Mouse (Mus musculus): Measurements from ENCODE around the gene Peli3. TPM values are rescaled to one million over a fixed set of nuclear protein-coding genes. Genes with fewer than 3 reads are reported as not detected.
A peak's percentile ranks its signal among the peaks of the same experiment; 100 is the strongest.
"Not testable (repeated sequence)": the region's sequence is repeated elsewhere in the genome, so short reads cannot be mapped to it uniquely, and the experiment has no call there.

Peli3 gene
- 1.4 and 2.1 TPM in 2 replicates for polyA plus RNA-seq (2016; fragmentation: Nextera tagmentation; extraction: Ambion mirVana)

DNA sequence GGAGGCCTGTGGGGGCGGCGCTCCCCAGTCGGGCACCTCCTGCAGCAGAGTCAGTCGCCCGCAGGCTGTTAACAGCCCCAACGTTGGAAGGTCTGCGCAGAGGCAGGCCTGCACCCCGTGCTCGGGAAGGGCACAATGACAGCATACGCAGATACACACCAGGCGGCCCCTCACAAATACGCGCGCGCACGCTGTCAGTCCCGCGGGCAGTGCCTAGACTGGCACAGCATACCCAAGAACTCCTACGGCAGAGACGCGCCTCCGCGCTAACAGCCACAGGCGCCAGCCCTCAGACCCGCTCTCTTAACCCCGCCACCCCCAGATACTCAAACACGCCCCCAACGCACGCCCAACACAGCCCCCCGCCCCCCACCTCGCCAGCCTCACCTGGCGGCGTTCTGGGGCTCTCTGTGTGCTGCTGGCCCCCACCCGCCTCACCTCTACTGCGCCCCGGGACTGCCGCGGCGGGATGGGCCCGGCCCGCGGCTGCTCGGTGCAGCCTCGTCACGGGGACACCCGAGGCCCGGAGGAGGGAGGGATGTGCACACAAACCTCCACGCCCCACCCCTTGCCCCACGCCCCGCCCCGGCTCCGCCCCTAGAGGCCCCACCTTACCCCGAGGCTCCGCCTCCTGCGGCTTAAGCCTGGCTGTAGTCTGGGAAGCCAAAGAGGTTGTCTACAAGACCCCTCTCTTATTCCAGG lies at the start of gene Peli3:
Gene Peli3 (minus strand): TSS at position 577 of the 702 bp plus-strand sequence.
- Histone ChIP-seq H3K9me3 (replicated peaks) (no peaks in the 10 kb centered on the region), H3K27me3 (ENCODE audit: low read depth, poor library complexity, severe bottlenecking) (peaks cover 20% of the 10 kb centered on the region), H3K4me3 (peak within 1 kb of the TSS; percentile 77), H3K36me3 (no peaks in the 10 kb centered on the region), H3K4me1 (peaks cover 39% of the 10 kb centered on the region), H3K27ac (peak within 1 kb of the TSS; percentile 72)
- peak; percentile 93 for DNase-seq (ENCODE audit: low spot score)
- under 1% methylated on average over 55 of the region's 55 CpGs for WGBS

- Histone ChIP-seq H3K27ac (no peak overlapping the region), H3K4me3 (no peak overlapping the region), H3K36me3 (no peaks in the 10 kb centered on the region), H3K27me3 (ENCODE audit: low read depth, poor library complexity, severe bottlenecking) (peaks cover 72% of the 10 kb centered on the region), H3K4me1 (peaks cover 7% of the 10 kb centered on the region), H3K9me3 (replicated peaks) (no peaks in the 10 kb centered on the region)
- 20% methylated on average over 8 of the region's 8 CpGs for WGBS
- peak; percentile 71 for DNase-seq (ENCODE audit: low spot score)
Measured at GRCm38 (mm10) chr19:4992371-4992770, 49.4 kb upstream of the Peli3 start.

- WGBS: under 1% methylated on average over 22 of the region's 22 CpGs
- peaks cover 72% of the 10 kb centered on the region for H3K27me3 ChIP-seq (ENCODE audit: low read depth, poor library complexity, severe bottlenecking)
- H3K4me1 ChIP-seq: peaks cover 7% of the 10 kb centered on the region
- no peak for DNase-seq (ENCODE audit: low spot score)
- no peaks in the 10 kb centered on the region for H3K9me3 ChIP-seq (replicated peaks)
- no peaks in the 10 kb centered on the region for H3K36me3 ChIP-seq
- H3K27ac ChIP-seq: no peak overlapping the region
- no peak overlapping the region for H3K4me3 ChIP-seq
Measured at GRCm38 (mm10) chr19:4990716-4991115, 47.8 kb upstream of the Peli3 start.

- no peak for DNase-seq (ENCODE audit: low spot score)
- peaks cover 7% of the 10 kb centered on the region for H3K4me1 ChIP-seq
- H3K4me3 ChIP-seq: no peak within 1 kb of the TSS
- H3K27ac ChIP-seq: no peak within 1 kb of the TSS
- H3K36me3 ChIP-seq: no peaks in the 10 kb centered on the region
- H3K9me3 ChIP-seq (replicated peaks): no peaks in the 10 kb centered on the region
- WGBS: 27% methylated on average over 4 of the region's 4 CpGs
- H3K27me3 ChIP-seq (ENCODE audit: low read depth, poor library complexity, severe bottlenecking): peaks cover 77% of the 10 kb centered on the region
Measured at GRCm38 (mm10) chr19:4990256-4990625, 47.3 kb upstream of the Peli3 start, which contains the start of gene Npas4. Gene Npas4 (minus strand): TSS chr19:4990316.

DNA sequence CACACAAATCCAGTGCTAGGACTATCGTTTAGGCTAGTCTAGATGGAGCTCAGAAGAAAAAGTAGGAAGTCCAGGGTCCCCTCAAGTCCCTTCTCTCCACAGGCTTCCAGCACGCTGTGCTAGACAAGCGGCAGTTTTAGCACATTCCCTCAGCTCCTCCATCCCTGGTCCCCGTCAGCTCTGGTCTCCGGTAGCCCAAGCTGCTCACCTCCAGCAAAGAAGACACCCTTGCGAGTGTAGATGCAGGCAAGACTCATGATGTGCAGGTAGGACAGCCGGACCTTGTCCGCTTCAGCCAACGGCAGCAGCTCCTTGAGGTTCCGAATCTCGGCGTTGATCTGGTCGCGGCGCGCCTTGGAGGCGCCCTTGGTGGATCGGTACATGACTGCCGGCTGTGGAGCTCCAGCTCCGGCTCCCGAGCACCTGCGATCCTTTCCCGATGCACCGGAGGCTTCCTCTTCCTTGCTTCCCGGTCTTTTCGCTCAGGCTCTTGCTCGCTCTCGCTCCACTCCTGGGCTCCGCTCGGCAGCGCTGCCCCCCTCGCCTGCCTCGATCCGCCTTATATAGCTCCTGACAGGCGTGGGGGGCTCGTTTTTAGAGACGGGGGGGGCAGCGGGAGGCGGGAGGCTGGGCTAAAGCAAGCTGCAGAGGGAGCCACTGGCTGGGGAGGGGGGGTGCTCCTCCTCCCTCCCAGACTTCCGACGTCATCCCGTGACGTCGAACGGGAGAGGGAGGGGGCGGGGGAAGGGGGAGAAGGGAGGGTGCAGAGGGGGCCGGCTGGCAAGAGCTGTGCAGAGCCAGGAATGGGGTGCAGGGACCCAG lies 46.7 kb upstream of the Peli3 start:
- WGBS: 18% methylated on average over 47 of the region's 47 CpGs
- peaks cover 79% of the 10 kb centered on the region for H3K27me3 ChIP-seq (ENCODE audit: low read depth, poor library complexity, severe bottlenecking)
- H3K9me3 ChIP-seq (replicated peaks): no peaks in the 10 kb centered on the region

GRCm38 (mm10) chr19:4989013-4989412 lies 46.1 kb upstream of the Peli3 start:
- WGBS: 4% methylated on average over 13 of the region's 13 CpGs
- H3K27me3 ChIP-seq (ENCODE audit: low read depth, poor library complexity, severe bottlenecking): peaks cover 79% of the 10 kb centered on the region
- H3K4me3 ChIP-seq: no peak overlapping the region

More for the DNA sequence above, 46.7 kb upstream of the Peli3 start:
- Histone ChIP-seq H3K4me3 (no peak overlapping the region), H3K27ac (no peak overlapping the region), H3K4me1 (peaks cover 7% of the 10 kb centered on the region), H3K36me3 (no peaks in the 10 kb centered on the region)
- no peak for DNase-seq (ENCODE audit: low spot score)

DNA sequence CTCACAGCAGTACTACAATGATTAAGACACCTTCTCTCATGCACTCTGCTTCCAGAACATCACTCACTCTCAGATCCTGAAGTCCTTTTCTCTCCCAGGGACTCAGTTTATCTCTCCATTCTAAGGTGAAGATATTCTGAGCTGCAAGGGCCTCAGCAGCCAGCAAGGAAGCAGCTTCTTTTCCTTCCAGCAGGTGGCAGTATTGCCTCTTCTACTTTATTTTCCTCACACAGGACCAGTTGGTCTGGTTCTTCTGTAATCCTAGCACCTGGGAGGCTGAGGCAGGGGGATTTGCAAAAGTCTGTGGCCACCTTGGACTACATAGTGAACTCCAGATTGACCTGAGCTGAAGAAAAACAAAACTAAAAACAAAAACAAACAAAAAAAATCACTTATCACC lies 38.8 kb upstream of the Peli3 start:
- H3K4me1 ChIP-seq: no peaks in the 10 kb centered on the region
- H3K27me3 ChIP-seq (ENCODE audit: low read depth, poor library complexity, severe bottlenecking): peaks cover 44% of the 10 kb centered on the region
- no peak overlapping the region for H3K27ac ChIP-seq
- no peak overlapping the region for H3K4me3 ChIP-seq
- no peaks in the 10 kb centered on the region for H3K9me3 ChIP-seq (replicated peaks)
- peak; percentile 44 for DNase-seq (ENCODE audit: low spot score)
- H3K36me3 ChIP-seq: no peaks in the 10 kb centered on the region

More at GRCm38 (mm10) chr19:4989013-4989412, 46.1 kb upstream of the Peli3 start:
- DNase-seq (ENCODE audit: low spot score): peak; percentile 100
- H3K9me3 ChIP-seq (replicated peaks): no peaks in the 10 kb centered on the region
- H3K4me1 ChIP-seq: peaks cover 7% of the 10 kb centered on the region
- no peaks in the 10 kb centered on the region for H3K36me3 ChIP-seq
- no peak overlapping the region for H3K27ac ChIP-seq

GRCm38 (mm10) chr19:4968236-4968635 lies 25.3 kb upstream of the Peli3 start:
- Histone ChIP-seq H3K9me3 (replicated peaks) (no peaks in the 10 kb centered on the region), H3K4me1 (peaks cover 3% of the 10 kb centered on the region; the same call in 1 of the 2 replicates), H3K36me3 (peaks cover 44% of the 10 kb centered on the region), H3K4me3 (no peak overlapping the region), H3K27ac (no peak overlapping the region), H3K27me3 (ENCODE audit: low read depth, poor library complexity, severe bottlenecking) (no peaks in the 10 kb centered on the region)
- 93% methylated on average over 2 of the region's 2 CpGs for WGBS
- no peak for DNase-seq (ENCODE audit: low spot score)

DNA sequence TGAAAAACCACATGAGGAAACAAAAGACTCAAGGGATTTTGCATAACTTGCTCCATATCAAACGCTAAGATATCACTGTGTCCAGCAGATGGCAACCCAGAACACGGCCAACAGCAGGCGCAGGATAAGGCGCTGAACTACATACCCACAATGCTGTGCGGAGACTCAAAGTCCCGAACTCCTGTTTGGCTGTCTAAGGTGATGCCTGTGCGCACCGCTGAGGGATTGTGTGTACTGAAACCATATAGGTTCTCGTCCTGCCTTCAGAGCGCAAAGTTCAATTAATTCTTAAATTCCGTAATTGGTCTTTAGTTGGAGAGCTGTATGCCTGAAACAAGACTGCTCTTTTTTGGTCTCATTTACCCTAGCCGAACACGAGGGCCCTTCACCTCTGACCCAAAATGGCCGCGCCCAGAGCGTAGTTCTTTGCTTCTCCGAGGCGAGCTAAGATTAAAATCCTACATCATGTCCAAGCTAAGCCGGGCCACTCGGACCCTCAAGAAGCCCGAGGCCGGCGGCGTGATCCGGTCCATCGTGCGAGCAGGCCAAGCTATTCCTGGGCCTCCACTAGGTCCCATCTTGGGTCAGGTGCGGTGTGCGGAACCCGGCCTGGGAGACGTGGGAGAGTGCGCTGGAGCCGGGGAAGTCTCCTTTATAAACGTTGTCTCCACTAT lies 19.1 kb upstream of the Peli3 start, which contains the start of gene Mrpl11:
Gene Mrpl11 (plus strand): TSS at position 220 of the 674 bp plus-strand sequence.
- Histone ChIP-seq H3K36me3 (peaks cover 33% of the 10 kb centered on the region), H3K9me3 (replicated peaks) (no peaks in the 10 kb centered on the region), H3K4me1 (peaks cover 10% of the 10 kb centered on the region), H3K27ac (peak within 1 kb of the TSS; percentile 93), H3K4me3 (peak within 1 kb of the TSS; percentile 81), H3K27me3 (ENCODE audit: low read depth, poor library complexity, severe bottlenecking) (no peaks in the 10 kb centered on the region)
- under 1% methylated on average over 34 of the region's 34 CpGs for WGBS
- peak; percentile 88 for DNase-seq (ENCODE audit: low spot score)

DNA sequence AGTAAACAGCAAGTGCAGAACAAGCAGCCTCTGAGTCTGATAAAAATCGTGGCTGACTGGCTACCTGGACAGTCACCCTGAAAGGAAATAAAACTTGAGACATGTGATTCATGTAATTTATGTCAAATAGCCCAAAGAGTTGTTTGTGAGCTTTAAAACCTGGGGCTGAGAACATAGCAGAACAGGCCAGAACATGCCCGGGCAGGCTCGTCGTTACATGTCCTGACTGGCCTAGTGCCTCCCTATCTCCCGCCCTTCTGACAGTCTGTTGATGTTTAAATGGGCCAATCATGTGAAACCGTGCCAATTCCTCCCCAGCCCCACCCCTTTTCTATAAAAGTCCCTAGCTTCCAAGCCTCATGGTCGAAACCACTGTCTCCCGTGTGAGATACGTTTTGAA lies 5.7 kb upstream of the Peli3 start:
- H3K36me3 ChIP-seq: not testable (repeated sequence)

DNA sequence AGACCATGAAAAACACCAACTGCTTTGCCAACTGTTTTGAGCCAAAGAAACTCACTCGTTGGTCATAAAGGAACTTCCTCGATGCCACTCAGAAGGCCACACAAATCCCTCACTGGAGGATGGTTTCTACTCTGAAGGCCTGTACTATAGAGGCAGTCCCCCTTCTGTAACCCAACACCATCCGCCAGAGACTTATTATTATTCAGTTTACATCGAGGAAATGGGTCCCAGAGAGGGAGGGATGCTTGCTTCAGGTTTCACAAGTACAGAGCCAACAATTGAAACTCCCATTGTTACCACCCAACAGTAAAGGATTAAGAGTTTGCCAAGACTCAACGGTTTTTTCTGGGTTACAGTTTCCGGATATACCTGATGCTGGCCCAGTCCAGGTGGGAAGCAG lies 2.6 kb upstream of the Peli3 start:
- Histone ChIP-seq H3K4me1 (peaks cover 38% of the 10 kb centered on the region), H3K27ac (no peak overlapping the region), H3K36me3 (no peaks in the 10 kb centered on the region), H3K9me3 (replicated peaks) (no peaks in the 10 kb centered on the region), H3K27me3 (ENCODE audit: low read depth, poor library complexity, severe bottlenecking) (peaks cover 17% of the 10 kb centered on the region), H3K4me3 (no peak overlapping the region)
- WGBS: 50% methylated on average over 6 of the region's 6 CpGs
- no peak for DNase-seq (ENCODE audit: low spot score)

More for the DNA sequence above, 5.7 kb upstream of the Peli3 start:
- WGBS: 91% methylated on average over 9 of the region's 9 CpGs
- not testable (repeated sequence) for DNase-seq (ENCODE audit: low spot score); H3K4me3 ChIP-seq; H3K9me3 ChIP-seq (replicated peaks); H3K27ac ChIP-seq; H3K27me3 ChIP-seq (ENCODE audit: low read depth, poor library complexity, severe bottlenecking)
- H3K4me1 ChIP-seq: peaks cover 21% of the 10 kb centered on the region

DNA sequence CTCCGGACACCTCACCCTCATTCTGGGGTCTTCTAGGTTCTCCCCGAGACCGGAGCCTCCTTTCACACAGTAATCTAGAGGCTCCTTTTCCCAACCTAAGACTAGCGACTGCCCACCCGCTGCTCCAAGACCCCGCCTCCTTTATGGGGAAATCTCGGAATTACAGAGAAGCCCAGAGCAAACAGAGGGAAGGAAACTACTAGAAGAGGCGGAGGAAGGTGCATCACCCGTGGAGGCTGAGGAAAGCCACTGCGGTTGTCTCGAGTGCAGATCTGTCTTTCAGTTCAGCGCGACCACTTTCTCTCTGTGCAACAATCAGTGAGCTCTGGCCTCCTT lies 294 bp upstream of the Peli3 start:
- Histone ChIP-seq H3K9me3 (replicated peaks) (no peaks in the 10 kb centered on the region), H3K4me3 (peak overlapping the region; percentile 77), H3K36me3 (no peaks in the 10 kb centered on the region), H3K4me1 (peaks cover 38% of the 10 kb centered on the region), H3K27me3 (ENCODE audit: low read depth, poor library complexity, severe bottlenecking) (peaks cover 20% of the 10 kb centered on the region), H3K27ac (peak overlapping the region; percentile 72)
- DNase-seq (ENCODE audit: low spot score): no peak
- 11% methylated on average over 13 of the region's 13 CpGs for WGBS

All from limb, embryonic 10.5 days (tissue).